Mouse (Mus musculus): ENCODE measurements at regions not wholly inside any gene's neighbourhood (a gene's known extent, or its start where the extent isn't known, plus 50 kb on each side); places are given as distances from the start of the nearest gene placed in this dataset.

GRCm38 (mm10) chr14:47795062-47795461, 146.8 kb downstream of the Ktn1 start:
- Histone ChIP-seq H3K27ac (ENCODE audit: insufficient read depth, low read length) (no peak overlapping the region), H3K4me3 (ENCODE audit: low read depth, low read length) (no peak overlapping the region), H3K36me3 (ENCODE audit: control insufficient read depth, insufficient read depth, low read length, poor library complexity, severe bottlenecking) (no peaks in the 10 kb centered on the region), H3K9ac (ENCODE audit: low read depth, poor library complexity, severe bottlenecking) (no peak overlapping the region), H3K9me3 (replicated peaks; ENCODE audit: control insufficient read depth, insufficient read depth, low read length, poor library complexity, severe bottlenecking) (no peaks in the 10 kb centered on the region), H3K4me1 (ENCODE audit: control insufficient read depth, insufficient read depth, low read length) (no peaks in the 10 kb centered on the region), H3K27me3 (ENCODE audit: control insufficient read depth, insufficient read depth, low read length, poor library complexity, severe bottlenecking) (no peaks in the 10 kb centered on the region)
- TF ChIP-seq CTCF (IDR thresholded peaks at IDR 0.05; ENCODE audit: low read depth, low read length) (no peak), EP300 (IDR thresholded peaks at IDR 0.05; ENCODE audit: insufficient read depth, low read depth, low read length) (no peak), POLR2A (IDR thresholded peaks at IDR 0.05; ENCODE audit: insufficient read depth, low read length) (no peak)

GRCm38 (mm10) chr14:47798203-47798602, 150.0 kb downstream of the Ktn1 start:
- H3K9ac ChIP-seq (ENCODE audit: low read depth, poor library complexity, severe bottlenecking): no peak overlapping the region
- H3K27me3 ChIP-seq (ENCODE audit: control insufficient read depth, insufficient read depth, low read length, poor library complexity, severe bottlenecking): no peaks in the 10 kb centered on the region
- H3K9me3 ChIP-seq (replicated peaks; ENCODE audit: control insufficient read depth, insufficient read depth, low read length, poor library complexity, severe bottlenecking): no peaks in the 10 kb centered on the region
- TF ChIP-seq CTCF (IDR thresholded peaks at IDR 0.05; ENCODE audit: low read depth, low read length) (no peak), POLR2A (IDR thresholded peaks at IDR 0.05; ENCODE audit: insufficient read depth, low read length) (no peak), EP300 (IDR thresholded peaks at IDR 0.05; ENCODE audit: insufficient read depth, low read depth, low read length) (no peak)
- H3K36me3 ChIP-seq (ENCODE audit: control insufficient read depth, insufficient read depth, low read length, poor library complexity, severe bottlenecking): no peaks in the 10 kb centered on the region
- no peak overlapping the region for H3K4me3 ChIP-seq (ENCODE audit: low read depth, low read length)
- H3K27ac ChIP-seq (ENCODE audit: insufficient read depth, low read length): no peak overlapping the region
- no peaks in the 10 kb centered on the region for H3K4me1 ChIP-seq (ENCODE audit: control insufficient read depth, insufficient read depth, low read length)

- no peaks in the 10 kb centered on the region for H3K36me3 ChIP-seq (ENCODE audit: control insufficient read depth, insufficient read depth, low read length, poor library complexity, severe bottlenecking)
- H3K9me3 ChIP-seq (replicated peaks; ENCODE audit: control insufficient read depth, insufficient read depth, low read length, poor library complexity, severe bottlenecking): no peaks in the 10 kb centered on the region
- no peak overlapping the region for H3K4me3 ChIP-seq (ENCODE audit: low read depth, low read length)
- no peak overlapping the region for H3K27ac ChIP-seq (ENCODE audit: insufficient read depth, low read length)
- no peak for TF ChIP-seq CTCF (IDR thresholded peaks at IDR 0.05; ENCODE audit: low read depth, low read length)
- TF ChIP-seq POLR2A (IDR thresholded peaks at IDR 0.05; ENCODE audit: insufficient read depth, low read length): no peak
- no peak for TF ChIP-seq EP300 (IDR thresholded peaks at IDR 0.05; ENCODE audit: insufficient read depth, low read depth, low read length)
- H3K4me1 ChIP-seq (ENCODE audit: control insufficient read depth, insufficient read depth, low read length): no peaks in the 10 kb centered on the region
- H3K27me3 ChIP-seq (ENCODE audit: control insufficient read depth, insufficient read depth, low read length, poor library complexity, severe bottlenecking): no peaks in the 10 kb centered on the region
- no peak overlapping the region for H3K9ac ChIP-seq (ENCODE audit: low read depth, poor library complexity, severe bottlenecking)
Observed at GRCm38 (mm10) chr14:47799564-47799963, 151.3 kb downstream of the Ktn1 start.

- TF ChIP-seq EP300 (IDR thresholded peaks at IDR 0.05; ENCODE audit: insufficient read depth, low read depth, low read length): no peak
- TF ChIP-seq CTCF (IDR thresholded peaks at IDR 0.05; ENCODE audit: low read depth, low read length): no peak
- no peak for TF ChIP-seq POLR2A (IDR thresholded peaks at IDR 0.05; ENCODE audit: insufficient read depth, low read length)
- no peak overlapping the region for H3K27ac ChIP-seq (ENCODE audit: insufficient read depth, low read length)
- no peak overlapping the region for H3K9ac ChIP-seq (ENCODE audit: low read depth, poor library complexity, severe bottlenecking)
- H3K27me3 ChIP-seq (ENCODE audit: control insufficient read depth, insufficient read depth, low read length, poor library complexity, severe bottlenecking): no peaks in the 10 kb centered on the region
- H3K36me3 ChIP-seq (ENCODE audit: control insufficient read depth, insufficient read depth, low read length, poor library complexity, severe bottlenecking): no peaks in the 10 kb centered on the region
- no peak overlapping the region for H3K4me3 ChIP-seq (ENCODE audit: low read depth, low read length)
- no peaks in the 10 kb centered on the region for H3K4me1 ChIP-seq (ENCODE audit: control insufficient read depth, insufficient read depth, low read length)
- no peaks in the 10 kb centered on the region for H3K9me3 ChIP-seq (replicated peaks; ENCODE audit: control insufficient read depth, insufficient read depth, low read length, poor library complexity, severe bottlenecking)
Observed at GRCm38 (mm10) chr14:47805202-47805601, 157.0 kb downstream of the Ktn1 start.

- Histone ChIP-seq H3K27ac (ENCODE audit: insufficient read depth, low read length) (no peak overlapping the region), H3K9ac (ENCODE audit: low read depth, poor library complexity, severe bottlenecking) (no peak overlapping the region), H3K4me3 (ENCODE audit: low read depth, low read length) (no peak overlapping the region), H3K36me3 (ENCODE audit: control insufficient read depth, insufficient read depth, low read length, poor library complexity, severe bottlenecking) (no peaks in the 10 kb centered on the region), H3K4me1 (ENCODE audit: control insufficient read depth, insufficient read depth, low read length) (no peaks in the 10 kb centered on the region), H3K9me3 (replicated peaks; ENCODE audit: control insufficient read depth, insufficient read depth, low read length, poor library complexity, severe bottlenecking) (no peaks in the 10 kb centered on the region), H3K27me3 (ENCODE audit: control insufficient read depth, insufficient read depth, low read length, poor library complexity, severe bottlenecking) (no peaks in the 10 kb centered on the region)
- TF ChIP-seq CTCF (IDR thresholded peaks at IDR 0.05; ENCODE audit: low read depth, low read length) (no peak), POLR2A (IDR thresholded peaks at IDR 0.05; ENCODE audit: insufficient read depth, low read length) (no peak), EP300 (IDR thresholded peaks at IDR 0.05; ENCODE audit: insufficient read depth, low read depth, low read length) (no peak)
Observed at GRCm38 (mm10) chr14:47805771-47806535, 157.7 kb downstream of the Ktn1 start.

GRCm38 (mm10) chr14:47808097-47808910, 160.1 kb downstream of the Ktn1 start:
- no peak for TF ChIP-seq EP300 (IDR thresholded peaks at IDR 0.05; ENCODE audit: insufficient read depth, low read depth, low read length)
- Histone ChIP-seq H3K27me3 (ENCODE audit: control insufficient read depth, insufficient read depth, low read length, poor library complexity, severe bottlenecking) (no peaks in the 10 kb centered on the region), H3K9ac (ENCODE audit: low read depth, poor library complexity, severe bottlenecking) (no peak overlapping the region), H3K36me3 (ENCODE audit: control insufficient read depth, insufficient read depth, low read length, poor library complexity, severe bottlenecking) (no peaks in the 10 kb centered on the region), H3K27ac (ENCODE audit: insufficient read depth, low read length) (no peak overlapping the region), H3K4me3 (ENCODE audit: low read depth, low read length) (no peak overlapping the region), H3K4me1 (ENCODE audit: control insufficient read depth, insufficient read depth, low read length) (no peaks in the 10 kb centered on the region), H3K9me3 (replicated peaks; ENCODE audit: control insufficient read depth, insufficient read depth, low read length, poor library complexity, severe bottlenecking) (no peaks in the 10 kb centered on the region)
